Mouse (Mus musculus) 3T3-L1 (cell line): ENCODE measurements around the gene Slitrk1.

Experiments
- DNase-seq: peaks from one replicate; pipeline ENCODE4 v3.0.0-alpha.2; 2015; ENCODE audit warnings: low read depth, low spot score

The Slitrk1 gene

GRCm38 (mm10) chr14:108913714-108914263 lies at the start of gene Slitrk1:
Gene Slitrk1 (minus strand): TSS chr14:108914158.
- DNase-seq: no peak

- DNase-seq: no peak
These were observed 21.8 kb upstream of the Slitrk1 start for GRCm38 (mm10) chr14:108935777-108936176.

GRCm38 (mm10) chr14:108914336-108914735 lies 378 bp upstream of the Slitrk1 start:
- DNase-seq: no peak

GRCm38 (mm10) chr14:108912876-108913490 lies 975 bp downstream of the Slitrk1 start:
- DNase-seq: no peak

- DNase-seq: no peak
These were observed 1.7 kb downstream of the Slitrk1 start for GRCm38 (mm10) chr14:108912021-108912875.

GRCm38 (mm10) chr14:108911138-108911841 lies 2.7 kb downstream of the Slitrk1 start:
- DNase-seq: no peak

GRCm38 (mm10) chr14:108910449-108911137 lies 3.4 kb downstream of the Slitrk1 start:
- no peak for DNase-seq

GRCm38 (mm10) chr14:108909336-108909953 lies 4.5 kb downstream of the Slitrk1 start:
- no peak for DNase-seq

- no peak for DNase-seq
These were observed 15.4 kb downstream of the Slitrk1 start for GRCm38 (mm10) chr14:108898601-108899000.

- DNase-seq: no peak
These were observed 18.5 kb downstream of the Slitrk1 start for GRCm38 (mm10) chr14:108895456-108895855.

GRCm38 (mm10) chr14:108867816-108868215 lies 46.1 kb downstream of the Slitrk1 start:
- DNase-seq: peak; percentile 15

GRCm38 (mm10) chr14:108864631-108865030 lies 49.3 kb downstream of the Slitrk1 start:
- no peak for DNase-seq

- DNase-seq: no peak
These were observed 54.6 kb downstream of the Slitrk1 start for GRCm38 (mm10) chr14:108859310-108859709.
